ENCODE assay signal across 16 mouse cellular contexts in genomic region chrX:113421517-113422187, GRCm38 (mm10).
DNase-seq lines count a peak whose midpoint lies in the region; ATAC-seq lines count a peak whose summit lies in the region.
"Had no signal": no experiment of that assay in that cellular context is flagged by ENCODE, and none has a peak within 500 bp of the region (broad histone marks: within the 10 kb centered on the region; RNA-seq: fewer than 3 reads in every experiment).

No protein-coding gene starts in this region.

- DNase-seq in cerebellum, postnatal 10 days: peak; percentile 0 to 2
- no peak for DNase-seq in cerebellum, adult 8-10 months
- DNase-seq in hindbrain, embryonic 14.5 days (ENCODE audit: low spot score): peak; percentile 25
- no peak for DNase-seq in spleen, postnatal 10 days (ENCODE audit: low spot score in 2 of 2)
- DNase-seq in gastrocnemius, postnatal 14 days: no peak
- no peak for DNase-seq in left cerebral cortex, postnatal 25 days (ENCODE audit: low spot score in 2 of 2)
- DNase-seq: cerebellum, adult 11 months; heart, adult 11 months; kidney, adult 8-10 months; liver, embryonic 13.5 days had no signal

- H3K4me1 ChIP-seq in midbrain, embryonic 12.5 days: 0 out of 2 replicates have a peak, but pooled peaks cover 2% of the 10 kb centered on the region
- no peaks in the 10 kb centered on the region for H3K4me1 ChIP-seq in midbrain, embryonic 15.5 days
- no peaks in the 10 kb centered on the region for H3K4me1 ChIP-seq in hindbrain, embryonic 14.5 days (replicated peaks; ENCODE audit: control insufficient read depth, insufficient read depth, low read length)
- H3K4me1 ChIP-seq: limb, embryonic 10.5 days; liver, embryonic 13.5 days had no signal

- H3K36me3 ChIP-seq in midbrain, embryonic 12.5 days: no peaks in the 10 kb centered on the region
- no peaks in the 10 kb centered on the region for H3K36me3 ChIP-seq in midbrain, embryonic 15.5 days (replicated peaks)
- no peaks in the 10 kb centered on the region for H3K36me3 ChIP-seq in hindbrain, embryonic 14.5 days (replicated peaks; ENCODE audit: control insufficient read depth, insufficient read depth)
- H3K36me3 ChIP-seq: limb, embryonic 10.5 days; liver, embryonic 13.5 days had no signal

- H3K27me3 ChIP-seq in midbrain, embryonic 12.5 days: no peaks in the 10 kb centered on the region
- H3K27me3 ChIP-seq in midbrain, embryonic 15.5 days (replicated peaks): no peaks in the 10 kb centered on the region
- no peaks in the 10 kb centered on the region for H3K27me3 ChIP-seq in hindbrain, embryonic 14.5 days (ENCODE audit: control insufficient read depth, insufficient read depth, low read length)
- H3K27me3 ChIP-seq: CH12.LX; liver, embryonic 13.5 days had no signal

- H3K4me3 ChIP-seq in midbrain, embryonic 12.5 days: no peak overlapping the region
- H3K4me3 ChIP-seq in midbrain, embryonic 15.5 days: no peak overlapping the region
- H3K4me3 ChIP-seq in hindbrain, embryonic 14.5 days (replicated peaks; ENCODE audit: low read length): no peak overlapping the region
- H3K4me3 ChIP-seq: erythroblast, embryonic 14.5 days; limb, embryonic 10.5 days; liver, embryonic 13.5 days had no signal

- ATAC-seq in midbrain, embryonic 12.5 days (ENCODE audit: low FRiP score, low read depth): peak; percentile 44
- ATAC-seq in midbrain, embryonic 15.5 days (replicated peaks): no peak
- no peak for ATAC-seq in hindbrain, embryonic 14.5 days (ENCODE audit: low FRiP score)
- ATAC-seq: lung, postnatal 0 days had no signal

- no peak overlapping the region for H3K9ac ChIP-seq in midbrain, embryonic 12.5 days (replicated peaks)
- no peak overlapping the region for H3K9ac ChIP-seq in midbrain, embryonic 15.5 days
- H3K9ac ChIP-seq in hindbrain, embryonic 14.5 days: no peak overlapping the region
- H3K9ac ChIP-seq: liver, embryonic 13.5 days had no signal

- no peak overlapping the region for H3K4me2 ChIP-seq in midbrain, embryonic 12.5 days (replicated peaks)
- H3K4me2 ChIP-seq in midbrain, embryonic 15.5 days: no peak overlapping the region
- no peak overlapping the region for H3K4me2 ChIP-seq in hindbrain, embryonic 14.5 days (replicated peaks)
- H3K4me2 ChIP-seq: liver, embryonic 13.5 days had no signal

- 36% methylated on average over 3 of the region's 3 CpGs for WGBS in midbrain, embryonic 12.5 days
- 39% methylated on average over 3 of the region's 3 CpGs for WGBS in midbrain, embryonic 15.5 days
- 23% methylated on average over 3 of the region's 3 CpGs for WGBS in hindbrain, embryonic 14.5 days

- no peak overlapping the region for H3K27ac ChIP-seq in midbrain, embryonic 12.5 days (replicated peaks)
- no peak overlapping the region for H3K27ac ChIP-seq in midbrain, embryonic 15.5 days
- no peak overlapping the region for H3K27ac ChIP-seq in hindbrain, embryonic 14.5 days
- H3K27ac ChIP-seq: limb, embryonic 10.5 days; liver, embryonic 13.5 days had no signal

- intact Hi-C loops in gastrocnemius, postnatal 14 days (cut with DNase I; ENCODE audit: low total_unique reads): no loop called here
- intact Hi-C loops in left cerebral cortex, postnatal 25 days (cut with DNase I): no loop called here

- no peaks in the 10 kb centered on the region for H3K9me3 ChIP-seq in midbrain, embryonic 12.5 days
- H3K9me3 ChIP-seq in midbrain, embryonic 15.5 days: no peaks in the 10 kb centered on the region
- H3K9me3 ChIP-seq in hindbrain, embryonic 14.5 days (ENCODE audit: control insufficient read depth, low read length): no peaks in the 10 kb centered on the region
- H3K9me3 ChIP-seq: limb, embryonic 10.5 days; liver, embryonic 13.5 days had no signal

Comparison
In these comparisons a context has a peak if more than half of its experiments do, and no peak if none do; other contexts are left out.
1. DNase-seq: peak in cerebellum, postnatal 10 days (2 of 2) and hindbrain, embryonic 14.5 days (single experiment); none in cerebellum, adult 8-10 months (single experiment), spleen, postnatal 10 days (0 of 2), gastrocnemius, postnatal 14 days (single experiment) and left cerebral cortex, postnatal 25 days (0 of 2).